8 mouse cellular contexts compared by ENCODE assay signal in genomic region chr12:72757086-72757485, GRCm38 (mm10). TPM values are rescaled to one million over a fixed set of nuclear protein-coding genes. Genes with fewer than 3 reads are reported as not detected.
DNase-seq lines count a peak whose midpoint lies in the region; ATAC-seq and TF ChIP-seq lines count a peak whose summit lies in the region.

Ppm1a (plus strand) TSS chr12:72757455.

- H3K9ac ChIP-seq in heart, adult 2 months (ENCODE audit: low read depth, low read length), result no peak within 1 kb of the TSS
- no peak within 1 kb of the TSS for H3K9ac ChIP-seq in midbrain, embryonic 13.5 days (replicated peaks)

- DNase-seq in spleen, adult 2 months (ENCODE audit: low read depth in 1 of 2, low spot score in 2 of 2), result no peak
- DNase-seq in spleen, postnatal 4 days (ENCODE audit: low spot score in 2 of 2), result no peak
- peak; percentile 69 for DNase-seq in embryo, embryonic 11 days
- DNase-seq in heart, adult 2 months, result no peak
- DNase-seq in layer of hippocampus, postnatal 14 days (ENCODE audit: low spot score in 2 of 2), result no peak
- DNase-seq in T-cell, adult 2 months (ENCODE audit: low spot score), result no peak
- DNase-seq in ovary, postnatal 36 days (ENCODE audit: low spot score), result no peak

- no peak for TF ChIP-seq POLR2A in spleen, adult 2 months (IDR thresholded peaks at IDR 0.05; ENCODE audit: low read depth, low read length)
- no peak for TF ChIP-seq POLR2A in heart, adult 2 months (IDR thresholded peaks at IDR 0.05; ENCODE audit: insufficient read depth, low read depth, low read length)

- TF ChIP-seq CTCF in spleen, adult 2 months (IDR thresholded peaks at IDR 0.05; ENCODE audit: extremely low read depth, insufficient read depth, insufficient read length, insufficient replicate concordance), result no peak
- TF ChIP-seq CTCF in heart, adult 2 months (IDR thresholded peaks at IDR 0.05), result no peak

- TF ChIP-seq EP300 in heart, adult 2 months (IDR thresholded peaks at IDR 0.05; ENCODE audit: insufficient read depth, low read depth, low read length), result no peak

- no peak within 1 kb of the TSS for H3K4me2 ChIP-seq in midbrain, embryonic 13.5 days (replicated peaks)

- no peaks in the 10 kb centered on the region for H3K9me3 ChIP-seq in midbrain, embryonic 13.5 days

- 63% methylated on average over 4 of the region's 4 CpGs for WGBS in spleen, adult 2 months
- WGBS in heart, adult 2 months, result 34% methylated on average over 4 of the region's 4 CpGs
- WGBS in midbrain, embryonic 13.5 days, result 17% methylated on average over 4 of the region's 4 CpGs

- no peak within 1 kb of the TSS for H3K27ac ChIP-seq in spleen, adult 2 months (ENCODE audit: insufficient read depth, low read length)
- H3K27ac ChIP-seq in heart, adult 2 months, result no peak within 1 kb of the TSS
- H3K27ac ChIP-seq in midbrain, embryonic 13.5 days, result no peak within 1 kb of the TSS

- no peaks in the 10 kb centered on the region for H3K27me3 ChIP-seq in spleen, adult 2 months (ENCODE audit: control insufficient read depth, insufficient read depth, low read length)
- no peaks in the 10 kb centered on the region for H3K27me3 ChIP-seq in heart, adult 2 months (ENCODE audit: control insufficient read depth, insufficient read depth, low read length)
- H3K27me3 ChIP-seq in midbrain, embryonic 13.5 days, result no peaks in the 10 kb centered on the region

- H3K79me2 ChIP-seq in heart, adult 2 months (replicated peaks; ENCODE audit: control insufficient read depth, insufficient read depth, low read length), result no peaks in the 10 kb centered on the region

- no peaks in the 10 kb centered on the region; the same call in 1 of the 2 replicates for H3K4me1 ChIP-seq in spleen, adult 2 months (ENCODE audit: control insufficient read depth, insufficient read depth, insufficient read length)
- no peaks in the 10 kb centered on the region for H3K4me1 ChIP-seq in heart, adult 2 months (ENCODE audit: control insufficient read depth, insufficient read depth, low read length)
- peaks cover 13% of the 10 kb centered on the region for H3K4me1 ChIP-seq in midbrain, embryonic 13.5 days (replicated peaks)

- intact Hi-C loops in heart, adult 2 months (cut with DNase I), result loop anchor here (5.0 to 10.0 kb wide), 2 partner anchors 95 to 222 kb away; partner anchors contain the start of genes Dhrs7 and Pcnx4

- no peak for ATAC-seq in midbrain, embryonic 13.5 days

- no peaks in the 10 kb centered on the region for H3K36me3 ChIP-seq in spleen, adult 2 months (ENCODE audit: control insufficient read depth, insufficient read depth, low read length)
- H3K36me3 ChIP-seq in heart, adult 2 months (ENCODE audit: control insufficient read depth, insufficient read depth, low read length), result no peaks in the 10 kb centered on the region
- H3K36me3 ChIP-seq in midbrain, embryonic 13.5 days, result no peaks in the 10 kb centered on the region

- no peak within 1 kb of the TSS for H3K4me3 ChIP-seq in spleen, adult 2 months (ENCODE audit: extremely low read depth, insufficient read depth, insufficient read length)
- no peak within 1 kb of the TSS for H3K4me3 ChIP-seq in heart, adult 2 months
- H3K4me3 ChIP-seq in midbrain, embryonic 13.5 days (replicated peaks), result no peak within 1 kb of the TSS

RNA-seq across cellular contexts. Expression of gene Ppm1a, which starts in this region (rescaled TPM):
- polyA plus RNA-seq in spleen, adult 2 months (2012; rRNA removed), result 12.5 and 15.2 TPM in 2 replicates
- 100 to 1,000 TPM; 218 to 258 TPM for total RNA-seq in heart, adult 2 months (2021)
- polyA plus RNA-seq in heart, adult 2 months (2012; rRNA removed), result 78.4 and 141 TPM in 2 replicates
- 100 to 1,000 TPM; 215 to 243 TPM for total RNA-seq in layer of hippocampus, postnatal 14 days (2021)
- polyA plus RNA-seq in midbrain, embryonic 13.5 days (2015; fragmentation: Nextera tagmentation; extraction: Ambion mirVana), result 47.3 and 57.7 TPM in 2 replicates
